Mouse (Mus musculus): ENCODE results near the gene Grcc10. TPM values are rescaled to one million over a fixed set of nuclear protein-coding genes. Genes with fewer than 3 reads are reported as not detected.

The Grcc10 gene
- polyA plus RNA-seq, 1 experiment from 2014 or later = 519 TPM

- Histone ChIP-seq H3K4me3 (replicated peaks) (no peak overlapping the region), H3K27me3 (no peaks in the 10 kb centered on the region), H3K36me3 (no peaks in the 10 kb centered on the region), H3K4me2 (no peak overlapping the region), H3K9ac (no peak overlapping the region), H3K4me1 (0 out of 2 replicates have a peak, but pooled peaks cover 5% of the 10 kb centered on the region), H3K27ac (no peak overlapping the region), H3K9me3 (replicated peaks) (no peaks in the 10 kb centered on the region)
- 69% methylated on average over 8 of the region's 8 CpGs for WGBS
- no peak for ATAC-seq (replicated peaks; ENCODE audit: low FRiP score)
These were observed 17.6 kb downstream of the Grcc10 start for GRCm38 (mm10) chr6:124723541-124723940.

GRCm38 (mm10) chr6:124722876-124723473, 18.2 kb downstream of the Grcc10 start:
- 89% methylated on average over 6 of the region's 6 CpGs for WGBS
- Histone ChIP-seq H3K27me3 (no peaks in the 10 kb centered on the region), H3K4me2 (no peak overlapping the region), H3K27ac (no peak overlapping the region), H3K9ac (no peak overlapping the region), H3K4me1 (0 out of 2 replicates have a peak, but pooled peaks cover 7% of the 10 kb centered on the region), H3K36me3 (no peaks in the 10 kb centered on the region), H3K4me3 (replicated peaks) (no peak overlapping the region), H3K9me3 (replicated peaks) (no peaks in the 10 kb centered on the region)
- no peak for ATAC-seq (replicated peaks; ENCODE audit: low FRiP score)

- no peak for ATAC-seq (replicated peaks; ENCODE audit: low FRiP score)
- peaks cover 18% of the 10 kb centered on the region for H3K36me3 ChIP-seq
- H3K27me3 ChIP-seq = no peaks in the 10 kb centered on the region
- 0 out of 2 replicates have a peak, but pooled peaks cover 8% of the 10 kb centered on the region for H3K4me1 ChIP-seq
- no peak overlapping the region for H3K27ac ChIP-seq
- H3K9ac ChIP-seq = no peak overlapping the region
- WGBS = 76% methylated on average over 11 of the region's 11 CpGs
- H3K9me3 ChIP-seq (replicated peaks) = no peaks in the 10 kb centered on the region
- peak overlapping the region; percentile 36 for H3K4me2 ChIP-seq
- no peak overlapping the region for H3K4me3 ChIP-seq (replicated peaks)
These were observed 20.3 kb downstream of the Grcc10 start for GRCm38 (mm10) chr6:124720904-124721303.

- peaks cover 33% of the 10 kb centered on the region for H3K36me3 ChIP-seq
- H3K9me3 ChIP-seq (replicated peaks) = no peaks in the 10 kb centered on the region
- no peaks in the 10 kb centered on the region for H3K27me3 ChIP-seq
- peak overlapping the region; percentile 36 for H3K4me2 ChIP-seq
- WGBS = 64% methylated on average over 7 of the region's 7 CpGs
- peak overlapping the region; percentile 70 for H3K27ac ChIP-seq
- ATAC-seq (replicated peaks; ENCODE audit: low FRiP score) = no peak
- H3K4me1 ChIP-seq = 0 out of 2 replicates have a peak, but pooled peaks cover 11% of the 10 kb centered on the region
- H3K9ac ChIP-seq = peak overlapping the region; percentile 45
- peak overlapping the region; percentile 41 for H3K4me3 ChIP-seq (replicated peaks)
These were observed 21.7 kb downstream of the Grcc10 start for GRCm38 (mm10) chr6:124719354-124719978.

GRCm38 (mm10) chr6:124718703-124719102, 22.5 kb downstream of the Grcc10 start:
- H3K4me2 ChIP-seq = peak overlapping the region; percentile 36
- peak overlapping the region; percentile 41 for H3K4me3 ChIP-seq (replicated peaks)
- ATAC-seq (replicated peaks; ENCODE audit: low FRiP score) = peak; percentile 71
- peak overlapping the region; percentile 45 for H3K9ac ChIP-seq
- H3K9me3 ChIP-seq (replicated peaks) = no peaks in the 10 kb centered on the region
- H3K27me3 ChIP-seq = no peaks in the 10 kb centered on the region
- WGBS = 68% methylated on average over 16 of the region's 16 CpGs
- H3K27ac ChIP-seq = peak overlapping the region; percentile 70
- peaks cover 16% of the 10 kb centered on the region for H3K4me1 ChIP-seq
- H3K36me3 ChIP-seq = peaks cover 40% of the 10 kb centered on the region

GRCm38 (mm10) chr6:124717968-124718367, 23.2 kb downstream of the Grcc10 start:
- Histone ChIP-seq H3K9me3 (replicated peaks) (no peaks in the 10 kb centered on the region), H3K4me3 (replicated peaks) (peak overlapping the region; percentile 41), H3K4me1 (peaks cover 24% of the 10 kb centered on the region), H3K4me2 (peak overlapping the region; percentile 48), H3K9ac (peak overlapping the region; percentile 45; the same call in 1 of the 2 replicates), H3K36me3 (peaks cover 44% of the 10 kb centered on the region), H3K27me3 (no peaks in the 10 kb centered on the region), H3K27ac (peak overlapping the region; percentile 70)
- WGBS = 74% methylated on average over 13 of the region's 13 CpGs
- ATAC-seq (replicated peaks; ENCODE audit: low FRiP score) = no peak

- ATAC-seq (replicated peaks; ENCODE audit: low FRiP score) = no peak
- peaks cover 44% of the 10 kb centered on the region for H3K36me3 ChIP-seq
- peak overlapping the region; percentile 5; the same call in 1 of the 2 replicates for H3K27ac ChIP-seq
- H3K27me3 ChIP-seq = no peaks in the 10 kb centered on the region
- H3K4me3 ChIP-seq (replicated peaks) = peak overlapping the region; percentile 41; the same call in 1 of the 2 replicates
- H3K4me2 ChIP-seq = peak overlapping the region; percentile 48
- H3K9me3 ChIP-seq (replicated peaks) = no peaks in the 10 kb centered on the region
- 65% methylated on average over 20 of the region's 20 CpGs for WGBS
- H3K4me1 ChIP-seq = peaks cover 25% of the 10 kb centered on the region
- no peak overlapping the region for H3K9ac ChIP-seq
These were observed 24.2 kb downstream of the Grcc10 start for GRCm38 (mm10) chr6:124716864-124717490.

- 9% methylated on average over 11 of the region's 11 CpGs for WGBS
- H3K9ac ChIP-seq = peak overlapping the region; percentile 78
- H3K27ac ChIP-seq = peak overlapping the region; percentile 93
- no peaks in the 10 kb centered on the region for H3K9me3 ChIP-seq (replicated peaks)
- H3K27me3 ChIP-seq = no peaks in the 10 kb centered on the region
- peaks cover 68% of the 10 kb centered on the region for H3K36me3 ChIP-seq
- H3K4me2 ChIP-seq = peak overlapping the region; percentile 79
- peak overlapping the region; percentile 80 for H3K4me3 ChIP-seq (replicated peaks)
- ATAC-seq (replicated peaks; ENCODE audit: low FRiP score) = no peak
- H3K4me1 ChIP-seq = peaks cover 39% of the 10 kb centered on the region
These were observed 28.3 kb downstream of the Grcc10 start for GRCm38 (mm10) chr6:124712918-124713317.

- WGBS = under 1% methylated on average over 67 of the region's 76 CpGs
- peaks cover 69% of the 10 kb centered on the region for H3K36me3 ChIP-seq
- H3K9ac ChIP-seq = peak within 1 kb of the TSS; percentile 78
- H3K27ac ChIP-seq = peak within 1 kb of the TSS; percentile 93
- peak; percentile 97 for ATAC-seq (replicated peaks; ENCODE audit: low FRiP score)
- H3K27me3 ChIP-seq = no peaks in the 10 kb centered on the region
- H3K4me2 ChIP-seq = peak within 1 kb of the TSS; percentile 79
- H3K9me3 ChIP-seq (replicated peaks) = no peaks in the 10 kb centered on the region
- H3K4me3 ChIP-seq (replicated peaks) = peak within 1 kb of the TSS; percentile 80
- peaks cover 38% of the 10 kb centered on the region for H3K4me1 ChIP-seq
These were observed 29.1 kb downstream of the Grcc10 start, which contains the start of the genes Emg1 and Phb2 for GRCm38 (mm10) chr6:124711824-124712782. TSS of gene Emg1 (minus strand) at chr6:124712178. TSS of gene Phb2 (plus strand) at chr6:124712336.

- no peak overlapping the region for H3K27ac ChIP-seq
- 92% methylated on average over 10 of the region's 10 CpGs for WGBS
- H3K4me1 ChIP-seq = peaks cover 27% of the 10 kb centered on the region
- no peaks in the 10 kb centered on the region for H3K27me3 ChIP-seq
- H3K9ac ChIP-seq = no peak overlapping the region
- H3K4me2 ChIP-seq = no peak overlapping the region
- H3K36me3 ChIP-seq = peaks cover 69% of the 10 kb centered on the region
- H3K4me3 ChIP-seq (replicated peaks) = no peak overlapping the region
- H3K9me3 ChIP-seq (replicated peaks) = no peaks in the 10 kb centered on the region
- ATAC-seq (replicated peaks; ENCODE audit: low FRiP score) = no peak
These were observed 32.8 kb downstream of the Grcc10 start for GRCm38 (mm10) chr6:124708289-124708889.

GRCm38 (mm10) chr6:124706061-124706627, 35.0 kb downstream of the Grcc10 start:
- H3K4me3 ChIP-seq (replicated peaks) = no peak overlapping the region
- 78% methylated on average over 5 of the region's 5 CpGs for WGBS
- H3K27me3 ChIP-seq = no peaks in the 10 kb centered on the region
- peaks cover 23% of the 10 kb centered on the region for H3K4me1 ChIP-seq
- no peaks in the 10 kb centered on the region for H3K9me3 ChIP-seq (replicated peaks)
- H3K4me2 ChIP-seq = no peak overlapping the region
- no peak overlapping the region for H3K27ac ChIP-seq
- peaks cover 91% of the 10 kb centered on the region for H3K36me3 ChIP-seq
- no peak overlapping the region for H3K9ac ChIP-seq
- no peak for ATAC-seq (replicated peaks; ENCODE audit: low FRiP score)
